Mouse (Mus musculus): ENCODE data around the gene Eps15l1. TPM values are rescaled to one million over a fixed set of nuclear protein-coding genes. Genes with fewer than 3 reads are reported as not detected.

Gene Eps15l1
- polyA plus RNA-seq, 2 experiments: 16.9 to 21.1 TPM

- TF ChIP-seq CTCF (IDR thresholded peaks at IDR 0.05; ENCODE audit: low read depth): no peak
- TF ChIP-seq EP300 (IDR thresholded peaks at IDR 0.05; ENCODE audit: low read depth): no peak
- DNase-seq (ENCODE audit: low read depth in 3 of 3, low spot score in 3 of 3) (no peak), ATAC-seq (ENCODE audit: insufficient read depth) (no peak; the same call in 1 of the 2 replicates)
- no peak overlapping the region; the same call in 1 of the 2 replicates for H3K9ac ChIP-seq (replicated peaks)
- no peak overlapping the region for H3K27ac ChIP-seq
- H3K4me3 ChIP-seq (ENCODE audit: insufficient read depth in 1 of 2, low read depth in 2 of 2, low read length in 2 of 2): no peak overlapping the region
- peaks cover 11% of the 10 kb centered on the region; the same call in 1 of the 2 replicates for H3K36me3 ChIP-seq (replicated peaks; ENCODE audit: control insufficient read depth, insufficient read depth, low read depth)
- no peak overlapping the region for H3K4me2 ChIP-seq (ENCODE audit: low read depth)
- H3K9me3 ChIP-seq (ENCODE audit: control insufficient read depth, low read length): no peaks in the 10 kb centered on the region
- WGBS (ENCODE audit: insufficient replicate concordance): 74% methylated on average over 1 of the region's 1 CpGs
- H3K4me1 ChIP-seq (replicated peaks; ENCODE audit: control insufficient read depth in 2 of 2, insufficient read depth in 2 of 2, low read length in 1 of 2): peaks cover 4 to 11% of the 10 kb centered on the region in 2 experiments
- no peaks in the 10 kb centered on the region for H3K27me3 ChIP-seq (ENCODE audit: control insufficient read depth, insufficient read depth, low read length)
Measured at GRCm38 (mm10) chr8:72401381-72401780, 19.9 kb downstream of the Eps15l1 start.

- Histone ChIP-seq H3K27me3 (ENCODE audit: control insufficient read depth, insufficient read depth, low read length) (no peaks in the 10 kb centered on the region), H3K9ac (replicated peaks) (no peak overlapping the region), H3K9me3 (ENCODE audit: control insufficient read depth, low read length) (no peaks in the 10 kb centered on the region), H3K27ac (no peak overlapping the region), H3K36me3 (replicated peaks; ENCODE audit: control insufficient read depth, insufficient read depth, low read depth) (peaks cover 73% of the 10 kb centered on the region), H3K4me3 (ENCODE audit: insufficient read depth in 1 of 2, low read depth in 2 of 2, low read length in 2 of 2) (no peak overlapping the region), H3K4me1 (replicated peaks; ENCODE audit: control insufficient read depth in 2 of 2, insufficient read depth in 2 of 2, low read length in 1 of 2) (no peaks in the 10 kb centered on the region), H3K4me2 (ENCODE audit: low read depth) (no peak overlapping the region)
- DNase-seq (ENCODE audit: low read depth in 3 of 3, low spot score in 3 of 3): no peak
- TF ChIP-seq EP300 (IDR thresholded peaks at IDR 0.05; ENCODE audit: low read depth): no peak
- TF ChIP-seq CTCF (IDR thresholded peaks at IDR 0.05; ENCODE audit: low read depth): no peak
- WGBS (ENCODE audit: insufficient replicate concordance): 79% methylated on average over 2 of the region's 2 CpGs
- no peak for ATAC-seq (ENCODE audit: insufficient read depth)
Measured at GRCm38 (mm10) chr8:72385737-72386136, 35.5 kb downstream of the Eps15l1 start.

- no peak overlapping the region for H3K9ac ChIP-seq (replicated peaks)
- no peak overlapping the region for H3K27ac ChIP-seq
- TF ChIP-seq EP300 (IDR thresholded peaks at IDR 0.05; ENCODE audit: low read depth) (no peak), CTCF (IDR thresholded peaks at IDR 0.05; ENCODE audit: low read depth) (0 out of 2 replicates have a peak, but pooled peaks have one; percentile 9)
- no peak for DNase-seq (ENCODE audit: low read depth in 3 of 3, low spot score in 3 of 3)
- 64% methylated on average over 5 of the region's 5 CpGs for WGBS (ENCODE audit: insufficient replicate concordance)
- no peaks in the 10 kb centered on the region for H3K27me3 ChIP-seq (ENCODE audit: control insufficient read depth, insufficient read depth, low read length)
- peaks cover 76% of the 10 kb centered on the region for H3K36me3 ChIP-seq (replicated peaks; ENCODE audit: control insufficient read depth, insufficient read depth, low read depth)
- H3K9me3 ChIP-seq (ENCODE audit: control insufficient read depth, low read length): no peaks in the 10 kb centered on the region
- no peak overlapping the region for H3K4me3 ChIP-seq (ENCODE audit: insufficient read depth in 1 of 2, low read depth in 2 of 2, low read length in 2 of 2)
- no peak overlapping the region for H3K4me2 ChIP-seq (ENCODE audit: low read depth)
- H3K4me1 ChIP-seq (replicated peaks; ENCODE audit: control insufficient read depth in 2 of 2, insufficient read depth in 2 of 2, low read length in 1 of 2): no peaks in the 10 kb centered on the region
- ATAC-seq (ENCODE audit: insufficient read depth): no peak
Measured at GRCm38 (mm10) chr8:72382395-72382794, 38.9 kb downstream of the Eps15l1 start.

- Histone ChIP-seq H3K4me2 (ENCODE audit: low read depth) (no peak overlapping the region), H3K27ac (no peak overlapping the region), H3K9me3 (ENCODE audit: control insufficient read depth, low read length) (no peaks in the 10 kb centered on the region), H3K36me3 (replicated peaks; ENCODE audit: control insufficient read depth, insufficient read depth, low read depth) (peaks cover 61% of the 10 kb centered on the region), H3K9ac (replicated peaks) (no peak overlapping the region), H3K27me3 (ENCODE audit: control insufficient read depth, insufficient read depth, low read length) (no peaks in the 10 kb centered on the region), H3K4me3 (ENCODE audit: insufficient read depth in 1 of 2, low read depth in 2 of 2, low read length in 2 of 2) (no peak overlapping the region), H3K4me1 (replicated peaks; ENCODE audit: control insufficient read depth in 2 of 2, insufficient read depth in 2 of 2, low read length in 1 of 2) (no peaks in the 10 kb centered on the region)
- DNase-seq (ENCODE audit: low read depth in 3 of 3, low spot score in 3 of 3) (no peak), ATAC-seq (ENCODE audit: insufficient read depth) (no peak)
- WGBS (ENCODE audit: insufficient replicate concordance): 86% methylated on average over 8 of the region's 8 CpGs
- TF ChIP-seq CTCF (IDR thresholded peaks at IDR 0.05; ENCODE audit: low read depth) (no peak), EP300 (IDR thresholded peaks at IDR 0.05; ENCODE audit: low read depth) (no peak)
Measured at GRCm38 (mm10) chr8:72380656-72381055, 40.6 kb downstream of the Eps15l1 start.

GRCm38 (mm10) chr8:72376900-72377299 is 44.4 kb downstream of the Eps15l1 start:
- TF ChIP-seq CTCF (IDR thresholded peaks at IDR 0.05; ENCODE audit: low read depth): no peak
- no peak for TF ChIP-seq EP300 (IDR thresholded peaks at IDR 0.05; ENCODE audit: low read depth)
- no peak overlapping the region for H3K4me3 ChIP-seq (ENCODE audit: insufficient read depth in 1 of 2, low read depth in 2 of 2, low read length in 2 of 2)
- DNase-seq (ENCODE audit: low read depth in 3 of 3, low spot score in 3 of 3) (no peak), ATAC-seq (ENCODE audit: insufficient read depth) (no peak)
- H3K4me2 ChIP-seq (ENCODE audit: low read depth): no peak overlapping the region
- no peak overlapping the region for H3K9ac ChIP-seq (replicated peaks)
- no peak overlapping the region for H3K27ac ChIP-seq
- H3K27me3 ChIP-seq (ENCODE audit: control insufficient read depth, insufficient read depth, low read length): no peaks in the 10 kb centered on the region
- peaks cover 35% of the 10 kb centered on the region for H3K36me3 ChIP-seq (replicated peaks; ENCODE audit: control insufficient read depth, insufficient read depth, low read depth)
- no peaks in the 10 kb centered on the region for H3K4me1 ChIP-seq (replicated peaks; ENCODE audit: control insufficient read depth in 2 of 2, insufficient read depth in 2 of 2, low read length in 1 of 2)
- no peaks in the 10 kb centered on the region for H3K9me3 ChIP-seq (ENCODE audit: control insufficient read depth, low read length)
- WGBS (ENCODE audit: insufficient replicate concordance): 60% methylated on average over 2 of the region's 2 CpGs

All from liver, embryonic 14.5 days (tissue).